Comparison of ENCODE assay signal across 33 mouse cellular contexts in genomic region chr9:108069529-108069928, GRCm38 (mm10). TPM values are rescaled to one million over a fixed set of nuclear protein-coding genes. Genes with fewer than 3 reads are reported as not detected.
"Had no signal": no experiment of that assay in that cellular context is flagged by ENCODE, and none has a peak within 500 bp of the region (broad histone marks: within the 10 kb centered on the region; RNA-seq: fewer than 3 reads in every experiment).

No protein-coding gene starts in this region.

- H3K9ac ChIP-seq: heart, embryonic 13.5 days; heart, embryonic 15.5 days; hindbrain, embryonic 12.5 days; hindbrain, embryonic 14.5 days; intestine, embryonic 15.5 days; limb, embryonic 12.5 days; liver, embryonic 12.5 days; liver, embryonic 15.5 days; liver, postnatal 0 days had no signal

- H3K36me3 ChIP-seq: intestine, embryonic 15.5 days had no signal

- H3K27me3 ChIP-seq: heart, embryonic 13.5 days; heart, embryonic 15.5 days; hindbrain, embryonic 12.5 days; intestine, embryonic 15.5 days; limb, embryonic 12.5 days; liver, embryonic 12.5 days; liver, embryonic 15.5 days had no signal

- ATAC-seq: hindbrain, embryonic 16.5 days; inflammation-experienced regulatory T-cells, adult 6 months; intestine, embryonic 15.5 days; intestine, postnatal 0 days; liver, embryonic 12.5 days; liver, postnatal 0 days had no signal

- DNase-seq: gastrocnemius, adult 2 months; gastrocnemius, postnatal 10 days; gastrocnemius, postnatal 25 days; heart, adult 18-20 months; heart, postnatal 10 days; heart, postnatal 4 days; kidney, adult 18-20 months; kidney, adult 8-10 months; kidney, postnatal 10 days; kidney, postnatal 4 days; liver, postnatal 0 days had no signal

- H3K4me3 ChIP-seq: gastrocnemius, adult 2 months; heart, embryonic 13.5 days; heart, embryonic 15.5 days; hindbrain, embryonic 10.5 days; hindbrain, embryonic 12.5 days; intestine, embryonic 15.5 days; layer of hippocampus, adult 2 months; left cerebral cortex, adult 2 months; limb, embryonic 10.5 days; limb, embryonic 12.5 days; liver, embryonic 12.5 days; liver, embryonic 15.5 days had no signal

- H3K9me3 ChIP-seq: heart, embryonic 13.5 days; heart, embryonic 15.5 days; hindbrain, embryonic 10.5 days; hindbrain, embryonic 12.5 days; intestine, embryonic 15.5 days; limb, embryonic 10.5 days; limb, embryonic 12.5 days; liver, embryonic 12.5 days; liver, embryonic 15.5 days had no signal

- H3K27ac ChIP-seq: gastrocnemius, adult 2 months; heart, embryonic 13.5 days; heart, embryonic 15.5 days; hindbrain, embryonic 10.5 days; hindbrain, embryonic 12.5 days; hindbrain, embryonic 14.5 days; intestine, embryonic 15.5 days; layer of hippocampus, adult 2 months; left cerebral cortex, adult 2 months; limb, embryonic 10.5 days; limb, embryonic 12.5 days had no signal

- H3K4me2 ChIP-seq: heart, embryonic 11.5 days; heart, embryonic 13.5 days; heart, embryonic 15.5 days; hindbrain, embryonic 12.5 days; hindbrain, embryonic 14.5 days; intestine, embryonic 15.5 days; limb, embryonic 12.5 days; liver, embryonic 12.5 days; liver, embryonic 15.5 days had no signal

- H3K4me1 ChIP-seq: hindbrain, embryonic 12.5 days; limb, embryonic 12.5 days had no signal

RNA-seq across cellular contexts. Expression of gene Mst1, which starts 10.7 kb away (rescaled TPM):
- total RNA-seq: gastrocnemius, adult 2 months; gastrocnemius, postnatal 25 days; heart, postnatal 10 days; heart, postnatal 25 days; heart, postnatal 4 days; layer of hippocampus, adult 2 months; layer of hippocampus, postnatal 10 days; layer of hippocampus, postnatal 25 days; left cerebral cortex, adult 2 months; left cerebral cortex, postnatal 14 days; left cerebral cortex, postnatal 36 days had no signal
- polyA plus RNA-seq: heart, embryonic 15.5 days; hindbrain, embryonic 14.5 days; hindbrain, embryonic 16.5 days; kidney, embryonic 14.5 days had no signal
